Mouse (Mus musculus): ENCODE measurements at regions not wholly inside any gene's neighbourhood (a gene's known extent, or its start where the extent isn't known, plus 50 kb on each side); places are given as distances from the start of the nearest gene placed in this dataset.

DNA sequence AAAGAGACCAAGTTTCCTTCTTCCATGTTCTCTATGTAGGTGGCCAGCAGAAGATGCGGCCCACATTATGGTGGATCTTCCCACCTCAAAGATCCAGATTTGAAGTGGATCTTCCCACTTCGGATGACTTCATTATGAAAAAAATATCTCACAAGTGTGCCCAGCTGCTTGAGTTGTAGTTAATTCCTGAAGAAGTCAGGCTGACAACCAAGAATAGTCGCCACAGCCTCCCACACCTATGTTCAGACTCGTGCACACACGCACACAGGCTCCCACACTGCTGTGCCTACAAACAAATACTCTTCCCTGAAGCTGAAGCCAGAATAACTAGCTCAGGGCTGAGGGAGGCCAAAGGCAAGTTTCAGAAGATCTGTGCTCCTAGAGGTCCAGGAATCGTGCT, 119.4 kb downstream of the Olfm1 start:
- ChIA-PET CTCF (no interaction called here), POLR2A (no interaction called here)
- no peak for DNase-seq (ENCODE audit: low read depth, low spot score)
- in situ Hi-C loops (cut with MboI; ENCODE audit: low pct_unique_long_range_greater_than_20kb) = no loop called here
- no peak for TF ChIP-seq CTCF (IDR thresholded peaks at IDR 0.05)
- no peak for ATAC-seq
- H3K27me3 ChIP-seq = peaks cover 20% of the 10 kb centered on the region

GRCm38 (mm10) chr2:28325502-28325901, 121.1 kb upstream of the Ppp1r26 start:
- peaks cover 21% of the 10 kb centered on the region for H3K27me3 ChIP-seq
- ATAC-seq (no peak), DNase-seq (ENCODE audit: low read depth, low spot score) (no peak)
- ChIA-PET POLR2A (no interaction called here), CTCF (no interaction called here)
- in situ Hi-C loops (cut with MboI; ENCODE audit: low pct_unique_long_range_greater_than_20kb) = no loop called here
- no peak for TF ChIP-seq CTCF (IDR thresholded peaks at IDR 0.05)

DNA sequence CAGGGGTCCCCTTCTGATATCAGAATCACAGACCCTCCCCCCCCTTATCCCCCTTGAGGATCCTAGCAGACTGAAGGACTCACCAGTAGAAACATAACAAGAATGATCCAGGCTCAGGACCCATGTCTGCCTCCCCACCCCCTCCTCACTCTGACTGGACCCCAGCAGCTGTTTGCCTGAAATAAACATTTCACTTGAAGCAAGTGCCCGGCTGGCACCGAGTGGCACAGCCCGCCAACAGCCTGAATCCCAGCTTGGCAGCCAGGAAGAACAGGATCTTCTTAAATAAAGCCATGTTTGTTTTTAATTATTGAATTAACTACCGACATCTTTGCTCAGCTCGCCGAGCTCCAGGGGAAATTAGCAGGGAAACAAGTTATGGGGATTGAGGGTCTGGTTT, 120.5 kb upstream of the Ppp1r26 start:
- ChIA-PET CTCF (no interaction called here), POLR2A (no interaction called here)
- ATAC-seq = no peak
- peaks cover 21% of the 10 kb centered on the region for H3K27me3 ChIP-seq
- no peak for TF ChIP-seq CTCF (IDR thresholded peaks at IDR 0.05)
- in situ Hi-C loops (cut with MboI; ENCODE audit: low pct_unique_long_range_greater_than_20kb) = no loop called here
- DNase-seq (ENCODE audit: low read depth, low spot score) = no peak

- peaks cover 21% of the 10 kb centered on the region for H3K27me3 ChIP-seq
- TF ChIP-seq CTCF (IDR thresholded peaks at IDR 0.05) = no peak
- ChIA-PET POLR2A (no interaction called here), CTCF (no interaction called here)
- no peak for DNase-seq (ENCODE audit: low read depth, low spot score)
- ATAC-seq = no peak
- in situ Hi-C loops (cut with MboI; ENCODE audit: low pct_unique_long_range_greater_than_20kb) = no loop called here
Observed at GRCm38 (mm10) chr2:28326682-28327081, 119.9 kb upstream of the Ppp1r26 start.

DNA sequence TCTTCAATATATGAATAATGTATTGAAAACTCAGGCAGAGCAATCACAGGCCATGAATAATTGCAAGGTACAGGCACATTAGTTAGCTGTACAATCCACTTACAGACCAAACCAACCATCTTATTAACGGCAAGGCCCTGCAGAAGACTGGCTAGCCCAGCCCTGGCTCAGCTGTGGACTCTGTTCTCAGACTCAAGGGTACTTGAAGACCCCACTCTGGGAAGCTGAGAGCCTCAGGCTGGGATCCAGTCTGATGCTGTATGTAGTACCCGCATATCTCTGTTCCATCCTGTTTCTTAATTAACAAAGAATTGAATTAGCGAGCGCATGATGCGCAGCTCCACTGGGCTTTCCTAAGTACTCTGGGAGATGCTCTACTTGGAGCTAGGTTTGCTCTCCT, 117.5 kb upstream of the Ppp1r26 start:
- H3K27me3 ChIP-seq = peaks cover 23% of the 10 kb centered on the region
- in situ Hi-C loops (cut with MboI; ENCODE audit: low pct_unique_long_range_greater_than_20kb) = no loop called here
- no peak for DNase-seq (ENCODE audit: low read depth, low spot score)
- CTCF ChIA-PET = interaction anchor here (1.2 kb wide), 1 partner anchor 24 kb away, joined by 3 read pairs; no protein-coding TSS in a partner anchor
- ATAC-seq = no peak
- TF ChIP-seq CTCF (IDR thresholded peaks at IDR 0.05) = no peak
- POLR2A ChIA-PET = no interaction called here

- DNase-seq (ENCODE audit: low read depth, low spot score) (no peak), ATAC-seq (no peak)
- no peak for TF ChIP-seq CTCF (IDR thresholded peaks at IDR 0.05)
- ChIA-PET POLR2A (no interaction called here), CTCF (no interaction called here)
- H3K27me3 ChIP-seq = peaks cover 22% of the 10 kb centered on the region
- in situ Hi-C loops (cut with MboI; ENCODE audit: low pct_unique_long_range_greater_than_20kb) = no loop called here
Observed at GRCm38 (mm10) chr2:28335141-28335789, 111.3 kb upstream of the Ppp1r26 start.

GRCm38 (mm10) chr2:28335810-28336209, 110.8 kb upstream of the Ppp1r26 start:
- ChIA-PET CTCF (no interaction called here), POLR2A (no interaction called here)
- no peak for TF ChIP-seq CTCF (IDR thresholded peaks at IDR 0.05)
- H3K27me3 ChIP-seq = peaks cover 22% of the 10 kb centered on the region
- ATAC-seq (no peak), DNase-seq (ENCODE audit: low read depth, low spot score) (no peak)
- in situ Hi-C loops (cut with MboI; ENCODE audit: low pct_unique_long_range_greater_than_20kb) = no loop called here

DNA sequence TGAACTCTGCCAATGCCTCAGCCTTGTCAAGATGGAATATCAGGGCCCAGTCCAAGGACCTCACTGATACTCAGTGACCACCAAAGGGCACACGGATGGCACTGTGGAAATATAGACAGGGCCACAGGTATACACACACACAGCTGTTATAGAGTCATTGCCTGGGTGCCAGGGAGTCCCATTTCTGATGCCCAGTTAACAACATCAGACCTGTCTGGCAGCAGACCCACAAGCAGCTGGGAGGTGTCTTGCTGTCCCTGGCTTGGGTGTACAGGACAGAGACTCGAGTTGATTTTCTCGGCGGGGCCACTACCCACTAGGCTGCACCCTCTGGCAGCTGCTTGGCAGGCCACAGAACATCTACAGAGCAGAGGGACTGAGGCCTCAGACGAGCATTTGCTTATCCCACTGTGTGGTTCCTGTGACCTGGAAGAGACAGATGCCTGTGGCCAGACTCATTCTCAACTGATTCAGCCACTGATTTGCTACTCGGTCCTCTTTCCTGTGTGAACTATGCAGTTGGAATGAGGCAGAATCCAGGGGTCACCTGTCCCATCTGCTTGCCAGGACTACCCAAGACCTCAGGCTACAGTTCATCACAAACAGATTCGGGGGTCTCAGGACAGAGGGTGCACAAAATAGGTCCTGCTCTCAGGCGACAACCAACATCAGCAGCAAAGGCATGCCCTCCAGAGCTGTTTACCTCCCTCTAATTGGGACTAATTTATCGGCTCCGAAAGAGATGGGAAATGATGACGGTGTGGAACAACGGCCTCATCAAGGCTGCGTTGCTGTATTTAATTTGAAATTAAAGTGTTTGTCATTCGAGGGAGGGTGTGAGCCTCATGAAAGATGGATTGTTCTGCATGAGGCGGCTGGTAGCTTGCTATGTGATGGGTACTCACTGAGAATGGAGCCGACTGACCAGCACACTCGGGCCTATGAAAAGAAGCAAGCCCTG, 110.0 kb upstream of the Ppp1r26 start:
- in situ Hi-C loops (cut with MboI; ENCODE audit: low pct_unique_long_range_greater_than_20kb) = no loop called here
- ChIA-PET CTCF (no interaction called here), POLR2A (no interaction called here)
- no peak for ATAC-seq
- no peak for DNase-seq (ENCODE audit: low read depth, low spot score)
- no peak for TF ChIP-seq CTCF (IDR thresholded peaks at IDR 0.05)
- peaks cover 22% of the 10 kb centered on the region for H3K27me3 ChIP-seq

DNA sequence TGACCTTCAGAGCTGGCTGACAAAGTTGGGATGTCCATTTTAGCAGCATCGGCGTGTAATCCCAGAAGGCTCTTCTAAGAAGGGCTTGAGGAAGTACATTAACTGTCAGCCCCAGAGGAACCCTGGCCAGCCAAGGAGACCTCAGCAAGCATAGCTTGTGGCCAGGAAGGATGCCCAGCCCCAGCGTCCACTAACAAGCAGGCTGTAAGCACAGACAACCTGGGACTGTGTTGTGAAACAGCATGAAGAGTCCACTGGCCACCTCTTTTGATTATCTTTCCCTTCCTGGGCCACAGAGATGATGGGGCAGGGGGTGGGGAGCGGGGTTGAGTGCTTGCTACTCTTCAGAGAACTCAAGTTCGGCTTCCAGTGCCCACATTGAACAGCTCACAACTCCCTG, 109.0 kb upstream of the Ppp1r26 start:
- DNase-seq (ENCODE audit: low read depth, low spot score) = no peak
- no peak for ATAC-seq
- in situ Hi-C loops (cut with MboI; ENCODE audit: low pct_unique_long_range_greater_than_20kb) = no loop called here
- ChIA-PET POLR2A (interaction anchor here (0.7 kb wide), 1 partner anchor 178 kb away, joined by 3 read pairs; no protein-coding TSS in a partner anchor), CTCF (no interaction called here)
- TF ChIP-seq CTCF (IDR thresholded peaks at IDR 0.05) = no peak
- H3K27me3 ChIP-seq = peaks cover 17% of the 10 kb centered on the region

- no peak for DNase-seq (ENCODE audit: low read depth, low spot score)
- H3K27me3 ChIP-seq = peaks cover 6% of the 10 kb centered on the region
- TF ChIP-seq CTCF (IDR thresholded peaks at IDR 0.05) = no peak
- CTCF ChIA-PET = no interaction called here
- in situ Hi-C loops (cut with MboI; ENCODE audit: low pct_unique_long_range_greater_than_20kb) = no loop called here
- ATAC-seq = no peak
- POLR2A ChIA-PET = no interaction called here
Observed at GRCm38 (mm10) chr2:28341304-28341703, 105.3 kb upstream of the Ppp1r26 start.

GRCm38 (mm10) chr2:28348453-28348852, 98.1 kb upstream of the Ppp1r26 start:
- no peak for TF ChIP-seq CTCF (IDR thresholded peaks at IDR 0.05)
- no peak for DNase-seq (ENCODE audit: low read depth, low spot score)
- no peak for ATAC-seq
- in situ Hi-C loops (cut with MboI; ENCODE audit: low pct_unique_long_range_greater_than_20kb) = no loop called here
- H3K27me3 ChIP-seq = peaks cover 6% of the 10 kb centered on the region
- POLR2A ChIA-PET = no interaction called here
- CTCF ChIA-PET = no interaction called here
